Mouse (Mus musculus): Measurements from ENCODE around the gene Ntm.

Ntm gene

DNA sequence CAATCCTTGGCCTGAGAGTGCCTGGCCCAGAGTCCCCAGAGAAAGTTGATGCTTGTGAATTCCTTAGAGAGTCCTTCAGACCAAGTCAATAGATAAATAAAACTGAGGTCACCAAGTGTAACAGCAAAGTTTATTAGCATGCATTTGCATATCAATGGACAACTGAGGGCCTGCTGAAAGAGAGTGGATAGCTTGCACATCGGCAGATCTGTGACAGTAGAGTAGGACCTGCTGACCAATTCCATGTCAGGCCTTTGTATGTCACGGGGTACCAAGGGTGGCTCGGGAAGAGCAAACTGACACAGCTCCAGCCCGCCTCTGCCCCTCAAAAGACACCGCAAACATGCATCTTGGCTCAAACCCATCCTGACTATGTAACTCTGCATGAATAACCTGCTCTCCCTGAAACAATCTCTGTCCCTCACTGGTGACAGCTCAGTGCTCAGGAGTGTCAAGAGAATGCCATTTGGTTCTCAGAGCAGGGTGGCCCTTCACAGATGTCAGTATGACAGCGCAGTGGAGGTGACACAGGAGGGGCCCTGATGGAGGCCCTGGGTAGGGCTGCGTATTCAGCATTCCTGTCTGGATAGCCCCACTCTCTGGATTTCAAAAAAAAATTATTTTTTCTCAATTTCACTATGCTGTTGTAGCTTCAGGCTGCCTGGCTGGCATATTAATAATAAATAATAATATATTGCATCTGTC, 305.0 kb downstream of the Ntm start:
- DNase-seq (ENCODE audit: low spot score): no peak

DNA sequence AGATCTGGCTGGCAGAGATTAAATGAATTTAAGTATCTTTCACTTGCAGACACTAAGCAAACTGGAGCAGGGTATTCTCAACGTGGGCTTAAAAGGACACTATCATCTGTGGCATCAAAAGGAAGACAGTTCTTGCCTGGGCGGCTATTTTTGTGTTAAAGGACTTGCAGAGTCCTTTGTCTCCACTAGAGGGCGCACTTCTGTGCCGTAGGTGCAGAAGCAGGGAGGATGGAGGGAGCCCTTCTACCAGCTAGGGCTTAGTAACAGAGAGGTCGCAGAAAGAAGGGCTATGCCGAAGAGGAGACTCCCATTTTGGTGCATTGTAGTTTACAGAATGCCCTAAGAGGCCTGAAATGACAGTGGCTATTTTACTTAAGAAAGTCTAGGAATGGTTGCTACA, 308.1 kb downstream of the Ntm start:
- no peak for DNase-seq (ENCODE audit: low spot score)

DNA sequence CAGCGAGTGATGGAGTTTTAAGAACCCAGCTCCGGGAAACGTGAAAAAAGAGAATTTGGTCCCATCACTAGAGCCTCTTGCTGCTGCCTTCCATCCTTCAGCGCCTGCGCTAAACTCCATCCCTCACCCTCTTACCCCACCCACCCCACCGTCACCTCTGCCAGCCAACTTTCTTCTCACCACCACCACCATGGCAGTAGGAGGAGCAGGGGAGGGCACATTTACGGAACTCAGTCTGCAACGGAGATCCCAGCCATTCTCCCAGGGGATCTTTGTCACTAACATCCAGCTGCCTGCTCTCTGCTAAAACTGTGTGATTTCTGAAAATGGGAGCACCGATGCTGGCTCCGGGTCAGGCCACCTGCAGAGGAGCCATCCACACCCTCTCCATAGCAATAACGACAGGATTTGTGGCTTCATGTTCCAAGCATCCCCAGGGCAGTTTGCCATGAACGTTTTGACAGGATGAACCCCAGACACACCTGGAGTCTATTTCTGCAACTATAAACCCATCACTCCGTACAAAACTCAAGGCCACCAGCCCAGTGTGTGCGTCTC, 309.2 kb downstream of the Ntm start:
- no peak for DNase-seq (ENCODE audit: low spot score)

DNA sequence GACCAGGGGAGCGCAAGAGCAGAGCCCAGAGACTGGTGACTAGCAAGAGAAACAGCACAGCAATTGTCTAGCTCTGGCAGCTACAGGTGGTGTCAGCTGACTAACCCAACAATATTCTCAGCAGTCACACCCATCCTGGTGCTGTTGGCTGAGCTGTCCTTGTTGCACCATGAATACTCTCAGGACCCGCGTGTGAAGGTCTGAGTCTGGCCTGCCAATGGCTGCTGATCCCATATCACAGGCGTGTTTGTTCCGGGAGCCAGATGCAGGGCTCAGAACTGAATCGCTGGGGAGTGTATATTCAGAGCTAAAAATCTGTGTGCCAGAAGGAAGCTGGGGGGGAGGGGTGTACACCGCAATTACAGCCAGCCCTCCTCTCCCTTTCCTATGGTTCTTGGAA, 310.1 kb downstream of the Ntm start:
- no peak for DNase-seq (ENCODE audit: low spot score)

DNA sequence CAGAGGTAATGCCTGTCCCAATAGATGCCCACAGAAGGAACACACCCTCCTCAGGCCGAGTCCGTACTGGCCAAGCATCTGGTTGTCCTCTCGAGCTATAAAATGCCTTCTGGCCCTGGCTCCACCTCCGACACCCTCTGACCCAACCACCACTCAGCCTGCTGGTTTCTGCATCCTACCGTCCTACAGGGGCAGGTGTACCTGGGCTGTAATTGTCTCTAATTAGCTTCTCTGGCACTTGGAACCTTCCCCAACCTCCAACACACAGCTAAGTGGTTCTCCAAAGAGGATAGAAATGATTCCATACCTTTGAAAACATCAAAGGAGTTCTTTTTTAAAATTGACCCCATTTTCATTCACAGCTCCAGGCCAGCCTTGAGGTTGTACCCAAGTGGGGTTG, 311.1 kb downstream of the Ntm start:
- no peak for DNase-seq (ENCODE audit: low spot score)

DNA sequence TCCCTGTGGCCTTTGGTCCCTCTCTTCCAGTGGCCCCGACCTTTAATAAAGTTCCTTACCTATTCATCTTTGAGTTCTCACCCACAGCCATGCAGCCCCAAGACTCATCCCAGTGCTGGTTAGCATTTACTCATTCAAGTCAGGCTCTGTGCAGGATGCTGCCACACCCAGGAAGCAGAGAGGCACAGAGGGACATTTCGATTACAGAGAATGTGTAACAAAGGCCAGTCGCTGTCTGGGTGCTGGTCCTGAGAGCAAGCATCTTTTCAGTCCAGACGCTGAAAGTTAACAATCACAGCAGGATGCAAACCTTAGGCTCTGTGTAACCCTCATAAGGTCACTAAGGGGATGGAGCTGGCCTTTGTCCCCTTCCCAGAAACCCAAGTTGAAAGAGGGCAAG, 311.7 kb downstream of the Ntm start:
- DNase-seq (ENCODE audit: low spot score): no peak

DNA sequence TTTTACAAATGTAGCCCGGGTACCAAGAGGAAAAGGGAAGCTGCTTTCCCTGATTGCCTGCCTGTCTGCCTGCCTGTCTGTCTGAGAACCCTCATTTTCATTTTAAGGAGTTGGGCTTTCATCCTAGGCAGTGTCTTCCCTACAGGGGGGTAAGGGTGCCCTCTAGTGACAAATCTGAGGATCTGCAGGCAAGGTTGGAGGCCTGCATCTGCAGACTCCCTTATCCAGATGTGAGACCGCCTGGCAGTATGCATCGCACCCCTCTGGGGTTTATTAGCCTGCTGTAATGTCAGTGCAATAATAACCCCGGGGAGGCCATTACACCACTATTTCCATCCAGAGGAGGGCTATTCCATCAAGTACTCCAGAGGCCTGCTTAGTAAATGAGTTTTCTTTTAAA, 312.3 kb downstream of the Ntm start:
- DNase-seq (ENCODE audit: low spot score): no peak

DNA sequence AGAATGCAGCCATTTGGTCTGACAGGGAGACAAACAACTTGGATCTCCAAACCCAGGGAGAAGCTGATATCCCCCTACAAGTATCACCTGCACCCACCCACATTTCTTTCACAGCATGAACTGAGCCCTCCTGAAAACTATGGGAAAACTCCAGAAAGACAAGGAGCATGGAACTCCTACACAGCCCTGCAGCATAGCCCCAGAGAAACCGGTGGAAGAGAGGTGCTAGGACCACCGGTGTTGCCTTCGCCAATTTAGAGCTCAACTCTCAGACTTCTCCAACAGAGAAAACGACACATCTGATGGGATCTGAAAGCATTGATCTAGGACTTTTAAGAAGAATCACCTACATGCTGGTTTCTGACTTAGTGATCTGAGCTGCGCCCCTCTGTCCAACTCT, 312.7 kb downstream of the Ntm start:
- DNase-seq (ENCODE audit: low spot score): no peak

DNA sequence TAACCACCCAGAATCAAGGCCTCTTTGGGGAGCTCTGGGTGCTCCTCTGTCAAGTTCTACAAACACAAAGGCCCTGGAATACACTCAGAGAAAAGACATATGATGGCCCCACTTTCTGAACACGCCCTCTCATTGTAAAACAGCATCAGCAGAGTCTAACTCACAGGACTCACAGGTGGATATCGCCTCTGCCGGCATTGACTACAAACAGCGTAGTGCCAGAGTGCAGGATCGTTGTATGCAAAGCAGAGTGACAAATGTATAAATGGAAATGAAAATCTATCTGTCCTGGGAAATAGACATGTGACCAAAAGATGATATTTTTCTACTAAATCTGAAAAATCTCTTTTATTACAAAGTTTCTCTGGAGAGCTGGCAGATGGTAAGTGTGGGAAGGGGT, 314.7 kb downstream of the Ntm start:
- no peak for DNase-seq (ENCODE audit: low spot score)

DNA sequence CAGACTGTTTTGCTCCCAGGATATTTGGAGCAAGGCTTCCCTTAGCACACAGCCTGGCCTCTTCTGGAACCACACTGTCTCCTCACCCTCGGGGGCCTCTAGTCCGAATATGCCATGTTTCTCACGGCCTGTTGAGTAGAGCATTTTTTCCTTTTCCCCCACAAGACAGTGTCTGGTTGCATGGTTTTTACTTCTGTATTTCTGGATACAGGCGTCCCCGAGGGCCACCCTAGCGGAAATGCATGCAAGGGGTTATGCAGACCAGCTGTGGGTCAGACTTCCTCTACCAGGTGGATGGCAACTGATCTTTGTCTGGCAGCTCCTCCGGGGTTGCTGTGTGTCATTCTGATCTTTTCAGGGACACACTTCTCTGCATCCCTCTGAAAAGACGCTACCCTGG, 315.2 kb downstream of the Ntm start:
- DNase-seq (ENCODE audit: low spot score): no peak

DNA sequence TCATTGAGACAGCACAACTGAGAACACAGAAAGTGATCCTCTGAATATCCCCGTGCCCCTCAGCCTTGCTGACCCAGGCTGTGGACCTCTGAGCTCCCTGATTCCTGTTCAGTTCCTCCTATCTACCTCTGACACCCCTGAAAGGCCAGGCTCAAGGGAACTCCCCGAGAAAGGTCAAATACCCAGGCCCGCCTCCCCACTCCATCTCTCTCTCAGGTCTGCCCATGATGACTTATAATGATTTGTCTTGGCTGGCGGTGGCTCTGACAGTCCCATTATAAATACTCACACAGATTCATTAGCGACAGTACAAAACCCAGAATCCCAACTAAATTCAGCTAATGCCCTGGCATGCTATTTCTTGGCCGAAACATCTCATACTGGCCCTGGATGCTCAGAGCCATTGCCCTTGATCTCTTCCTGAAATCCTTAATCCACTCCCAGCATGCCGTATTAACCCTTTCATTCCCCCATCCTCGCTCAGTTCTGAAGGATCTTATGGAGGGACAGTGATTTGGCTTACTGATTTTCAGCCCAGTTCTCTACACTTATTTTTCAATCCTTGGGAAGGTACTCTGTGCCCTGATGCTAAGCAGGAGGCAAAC, 317.0 kb downstream of the Ntm start:
- DNase-seq (ENCODE audit: low spot score): no peak

DNA sequence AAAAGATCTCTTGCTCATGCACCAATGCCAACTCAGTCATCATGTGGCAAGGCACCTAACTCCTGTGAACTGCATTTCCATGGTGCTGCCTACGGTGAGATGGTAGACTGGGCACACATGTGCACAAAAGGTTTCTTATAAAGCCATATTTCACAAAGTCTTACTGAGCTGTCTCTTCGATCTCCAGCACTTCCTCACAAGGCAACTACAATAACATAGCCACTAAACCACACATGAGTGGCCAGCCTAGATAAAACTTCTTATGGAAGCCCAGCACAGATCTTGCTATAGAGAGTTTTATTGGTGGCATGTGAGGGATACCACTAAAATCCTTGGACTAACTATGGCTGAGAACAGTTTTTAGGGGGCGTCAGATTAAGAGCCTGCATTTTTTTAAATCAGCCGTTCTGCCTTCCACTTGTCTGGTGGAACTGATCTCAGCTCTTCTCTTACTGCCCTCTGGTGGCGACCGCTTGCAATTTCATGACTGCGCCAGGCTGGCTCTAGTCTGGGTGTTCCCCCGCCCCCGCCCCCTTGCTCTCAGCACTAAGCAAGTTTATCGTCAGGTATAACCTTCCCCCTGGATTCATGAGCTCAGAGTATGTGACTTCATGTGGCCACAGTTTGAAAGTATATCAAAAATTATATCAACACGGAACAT, 319.8 kb downstream of the Ntm start:
- peak; percentile 50 for DNase-seq (ENCODE audit: low spot score)

DNA sequence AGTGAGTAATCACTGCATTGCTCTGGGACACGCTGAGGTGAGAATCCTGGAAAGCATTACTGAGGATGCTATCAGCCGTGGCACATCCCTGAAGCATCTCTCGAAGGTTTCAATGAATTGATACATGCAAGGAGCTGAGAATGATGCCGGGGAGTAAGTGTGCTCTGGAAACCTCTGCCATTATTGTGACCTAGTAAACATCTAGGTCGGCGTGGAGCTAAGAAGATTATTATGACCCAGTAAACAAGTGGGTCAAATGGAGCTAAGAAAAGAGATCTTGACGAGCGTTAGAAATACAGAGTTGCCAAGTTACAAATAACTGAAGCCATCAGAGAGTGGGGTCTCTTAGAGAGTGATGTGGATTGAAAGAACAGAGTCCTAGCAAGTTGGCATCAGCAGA, 325.6 kb downstream of the Ntm start:
- DNase-seq (ENCODE audit: low spot score): no peak

DNA sequence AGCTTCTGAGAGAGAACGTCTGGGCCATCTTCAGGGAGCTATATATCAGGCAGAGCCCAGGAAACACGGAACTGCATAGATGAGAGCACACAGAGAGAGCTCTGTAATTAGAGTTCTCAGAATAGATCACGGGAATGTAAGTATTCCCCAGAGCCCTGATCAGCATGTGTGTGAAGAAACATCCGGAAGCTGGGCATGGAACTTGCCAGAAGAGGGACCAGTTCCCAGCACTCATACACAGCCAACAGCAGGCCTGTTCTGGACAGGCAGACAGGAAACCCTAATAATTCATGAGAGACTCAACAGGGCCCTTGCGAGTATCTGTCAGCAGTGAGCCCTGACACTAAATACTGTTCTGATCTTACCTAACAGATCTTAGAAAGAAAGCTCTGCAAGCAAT, 345.8 kb downstream of the Ntm start:
- no peak for DNase-seq (ENCODE audit: low spot score)

DNA sequence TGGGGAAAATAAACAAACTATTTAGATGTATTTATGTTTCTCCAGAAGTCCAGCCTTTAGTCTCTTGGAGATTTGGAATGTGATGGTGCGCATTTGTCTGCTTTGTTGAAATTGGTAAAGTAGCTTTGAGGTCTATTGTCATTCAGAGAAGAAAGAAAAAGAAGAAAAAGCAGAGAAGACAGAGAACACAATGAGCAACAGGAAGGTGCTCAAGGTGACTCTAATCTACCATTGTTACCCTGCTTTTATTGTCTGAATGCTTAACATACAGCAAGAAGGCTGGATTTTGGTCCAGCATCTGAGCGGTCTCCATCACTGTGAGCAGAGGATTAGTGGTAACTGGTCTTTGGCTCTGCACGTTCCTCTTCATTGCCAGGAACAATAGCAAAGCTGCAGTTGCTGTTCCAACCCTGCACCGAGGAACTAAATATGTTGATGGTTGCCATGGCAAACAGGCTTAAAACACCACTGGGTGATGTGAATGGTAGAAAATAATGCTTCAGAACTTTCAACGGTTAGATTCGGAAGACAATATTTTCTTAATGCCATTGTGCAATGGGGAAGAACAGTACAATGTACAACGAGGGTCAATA, 350.8 kb downstream of the Ntm start:
- no peak for DNase-seq (ENCODE audit: low spot score)

DNA sequence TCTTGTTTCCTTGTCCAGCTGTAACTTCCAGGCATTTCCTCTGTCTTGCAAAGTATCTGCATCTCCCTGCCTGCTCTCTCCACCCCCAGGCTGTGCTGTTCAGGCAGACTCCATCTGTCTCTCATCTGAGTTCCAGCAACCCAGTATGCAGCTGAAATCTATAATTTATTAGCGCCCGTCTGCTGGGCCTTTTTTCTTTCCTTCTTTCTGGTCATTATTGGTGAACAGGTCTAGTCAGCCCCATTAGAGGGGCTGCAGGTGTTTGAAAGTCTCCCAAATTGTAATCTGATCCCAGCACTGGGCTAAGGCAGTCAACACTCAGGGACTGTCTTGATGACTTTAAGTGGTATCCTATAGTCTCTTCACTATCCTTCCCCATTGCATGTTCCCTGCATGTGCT, 352.1 kb downstream of the Ntm start:
- no peak for DNase-seq (ENCODE audit: low spot score)

DNA sequence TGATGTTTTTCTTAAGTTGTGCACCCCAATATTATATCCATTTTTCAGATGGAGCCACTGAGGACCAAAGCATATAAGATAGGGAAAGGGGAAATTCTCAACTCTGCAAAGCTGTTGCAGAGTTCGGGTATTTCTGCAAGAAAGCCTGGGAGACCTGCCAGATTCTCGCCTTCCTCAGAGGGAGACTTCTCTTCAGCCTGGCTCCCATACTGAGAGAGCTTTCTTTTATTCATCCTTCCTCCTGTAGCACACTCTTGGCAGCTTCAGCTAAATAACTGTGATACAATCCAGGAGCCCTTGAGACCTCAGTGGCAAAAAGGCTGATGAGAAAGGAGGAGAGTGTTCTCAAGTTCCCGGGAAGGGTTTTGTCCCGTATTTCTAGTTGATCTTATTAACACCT, 365.3 kb downstream of the Ntm start:
- DNase-seq (ENCODE audit: low spot score): no peak

DNA sequence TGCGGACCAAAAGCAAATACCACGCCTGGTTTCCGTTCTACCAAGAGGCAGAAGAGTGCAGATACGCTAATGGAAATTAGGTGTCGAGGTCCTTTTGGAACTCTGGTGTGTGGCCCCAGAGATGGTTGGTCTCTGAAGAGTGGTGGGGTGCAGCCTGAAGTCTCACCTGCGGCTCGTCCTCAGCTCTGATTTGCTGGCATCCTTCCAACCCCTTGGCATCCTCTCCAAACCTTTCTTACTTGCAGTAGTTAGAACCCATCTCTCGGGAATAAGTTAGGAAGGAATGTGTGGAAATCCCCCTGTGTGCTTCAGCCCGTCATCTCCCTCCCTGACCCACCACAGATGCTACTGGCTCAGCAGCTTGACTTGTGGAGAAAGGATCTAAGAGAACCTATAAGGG, 367.6 kb downstream of the Ntm start:
- no peak for DNase-seq (ENCODE audit: low spot score)

DNA sequence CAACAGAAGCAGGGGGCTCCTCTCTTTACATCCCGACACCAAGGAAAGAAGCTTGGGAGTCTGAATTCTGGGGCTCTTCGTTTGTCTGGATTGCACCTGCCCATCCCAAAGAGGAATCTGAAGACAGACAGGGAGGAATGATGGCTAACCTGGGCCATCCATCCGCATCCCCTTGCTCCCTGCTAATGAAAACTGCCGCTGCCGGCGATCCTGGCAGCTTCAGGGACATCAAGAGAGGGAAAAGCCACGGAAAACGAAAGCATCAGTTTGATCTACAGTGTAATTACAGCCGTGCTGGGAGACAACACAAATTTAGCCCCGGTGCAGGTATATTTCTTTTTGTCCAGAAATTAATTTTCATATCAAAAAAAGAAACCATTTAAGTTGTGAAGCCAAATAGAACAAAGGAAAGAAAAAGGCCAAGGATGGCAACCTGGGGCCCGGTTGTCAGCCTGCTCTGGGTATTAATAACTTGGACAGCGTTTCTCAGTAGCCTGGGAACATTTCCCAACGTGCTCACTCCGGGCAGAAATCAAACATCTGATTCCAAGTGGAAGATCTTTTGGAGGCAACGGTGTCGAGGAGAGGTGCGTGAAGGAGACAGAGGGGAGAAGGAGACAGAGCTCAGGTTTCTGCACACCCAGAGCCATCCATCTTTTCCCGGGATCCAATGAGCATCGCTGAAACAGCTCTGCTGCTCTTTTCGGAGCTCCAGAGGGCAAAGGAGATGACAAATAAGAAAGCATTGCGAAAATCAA, 368.2 kb downstream of the Ntm start:
- no peak for DNase-seq (ENCODE audit: low spot score)

DNA sequence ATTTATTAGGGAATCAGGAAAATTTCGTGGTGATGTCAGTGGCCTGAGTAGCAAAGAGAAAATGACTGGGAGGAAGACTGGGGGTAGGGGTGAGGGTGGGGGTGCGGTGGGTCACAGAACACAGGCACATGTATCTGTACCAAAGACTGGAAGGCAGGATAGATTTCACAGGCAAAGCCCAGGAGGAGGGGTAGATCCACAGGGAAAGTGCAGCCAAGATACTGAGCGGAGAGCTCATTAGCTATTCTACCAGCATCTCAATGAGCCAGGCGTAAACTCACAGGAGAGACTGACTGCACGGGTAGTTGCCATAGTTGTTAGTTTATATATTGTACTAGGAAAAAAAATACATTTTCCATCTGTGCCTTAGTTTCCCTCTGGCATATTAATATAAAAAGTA, 375.6 kb downstream of the Ntm start:
- DNase-seq (ENCODE audit: low spot score): no peak

DNA sequence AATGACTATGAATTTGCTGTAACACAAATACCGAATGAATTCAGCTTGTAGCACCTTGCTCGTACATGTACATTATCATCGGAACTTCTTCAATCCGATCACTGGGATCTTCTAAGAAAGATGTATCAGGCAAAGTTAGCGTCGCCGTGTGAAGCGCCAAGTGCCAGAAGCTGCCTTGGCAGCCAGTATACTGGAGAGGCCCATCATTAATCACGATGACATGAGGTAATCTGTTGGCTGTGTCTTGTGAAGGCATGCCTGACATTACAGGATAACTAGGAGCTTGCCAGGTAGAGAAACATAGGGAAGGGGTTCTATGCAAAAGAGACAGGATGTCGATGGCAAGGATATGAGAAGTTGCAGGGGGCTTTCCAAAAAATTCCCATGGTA, 376.6 kb downstream of the Ntm start:
- DNase-seq (ENCODE audit: low spot score): no peak

DNA sequence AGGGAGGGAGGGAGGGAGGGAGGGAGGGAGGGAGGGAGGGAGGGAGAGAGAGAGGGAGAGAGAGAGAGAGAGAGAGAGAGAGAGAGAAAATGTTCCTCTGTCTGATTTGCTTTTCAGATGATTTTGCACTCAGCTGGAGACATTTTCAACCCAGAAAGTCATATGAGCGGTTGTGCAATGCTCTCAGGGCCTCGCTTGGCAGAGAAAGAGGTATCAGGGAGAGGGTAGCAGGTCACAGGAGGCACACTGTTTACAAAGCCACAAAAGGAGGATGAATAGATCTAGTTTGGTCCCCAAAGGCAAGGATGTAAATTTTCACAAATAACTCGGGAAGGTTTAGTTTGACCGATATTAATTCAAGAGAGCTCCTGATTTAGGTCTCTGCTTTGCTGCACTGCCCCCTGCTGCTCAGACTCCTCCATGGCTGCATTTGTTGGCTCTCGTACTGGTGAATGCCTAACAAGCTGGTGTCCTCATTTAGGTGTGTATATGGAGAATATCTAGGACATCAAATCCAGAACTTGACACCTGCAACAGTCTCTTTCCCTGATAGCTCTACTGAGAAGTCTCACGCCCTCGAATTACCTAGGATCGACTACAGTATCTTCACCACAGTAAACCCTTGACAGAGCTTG, 377.1 kb downstream of the Ntm start:
- peak; percentile 41 for DNase-seq (ENCODE audit: low spot score)

Data from ovary, postnatal 36 days (tissue).